Mouse (Mus musculus): ENCODE measurements around the gene Tmprss11e.

GRCm38 (mm10) chr5:86735808-86736207, 9.8 kb downstream of the Tmprss11e start:
- TF ChIP-seq CTCF (IDR thresholded peaks at IDR 0.05; ENCODE audit: extremely low read depth, insufficient read depth, low read length) (no peak), POLR2A (IDR thresholded peaks at IDR 0.05; ENCODE audit: extremely low read depth, insufficient read depth, low read length) (no peak)
